Mouse (Mus musculus): ENCODE measurements around the gene Nhsl1.

DNA sequence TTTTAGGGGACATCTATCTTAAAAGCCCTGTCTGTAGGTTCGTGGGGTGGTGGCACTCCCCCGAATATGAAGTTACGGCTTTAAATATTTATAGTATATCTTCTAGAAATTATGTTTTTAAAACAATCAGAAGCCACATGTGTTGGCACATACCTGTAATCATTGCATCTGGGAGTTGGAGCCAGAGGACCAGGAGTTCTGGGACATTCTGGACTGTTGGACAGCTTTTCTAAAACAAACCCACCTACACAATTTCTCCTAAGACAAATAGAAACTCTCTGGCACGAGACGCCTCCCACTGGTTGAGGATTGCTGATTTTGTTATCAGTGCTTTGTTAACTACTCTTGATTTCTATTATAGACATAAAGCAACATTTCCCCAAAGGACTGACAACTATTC is 11.7 kb downstream of the Nhsl1 start:
- TF ChIP-seq EP300 (IDR thresholded peaks at IDR 0.05; ENCODE audit: low read depth) = no peak
- no peak for TF ChIP-seq CTCF (IDR thresholded peaks at IDR 0.05; ENCODE audit: low read depth)

Measured in liver, embryonic 14.5 days (tissue).